Mouse (Mus musculus): Measurements from ENCODE around the gene Rps10. TPM values are rescaled to one million over a fixed set of nuclear protein-coding genes. Genes with fewer than 3 reads are reported as not detected.

The Rps10 gene
- polyA plus RNA-seq, 1 experiment from 2014 or later, result 483 TPM

DNA sequence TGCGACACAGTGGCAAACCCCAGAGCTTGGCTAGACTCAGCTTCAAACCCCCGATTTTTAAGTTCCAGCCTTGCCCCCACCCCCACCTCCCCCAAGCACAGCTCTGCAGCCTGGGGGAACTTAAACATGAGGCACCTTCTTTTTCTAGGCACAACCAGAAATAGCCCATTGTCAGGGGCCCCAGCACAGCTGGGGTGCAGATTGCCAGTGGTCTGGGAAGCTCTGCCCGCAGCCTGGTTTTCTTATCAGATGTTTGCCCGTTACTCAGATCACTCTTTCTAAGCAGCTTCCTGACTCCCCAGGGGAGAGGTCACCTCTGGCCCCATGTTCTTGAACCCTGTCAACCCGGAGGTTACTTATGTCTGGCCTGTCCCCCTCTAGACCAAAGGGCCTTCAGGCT is 19.9 kb upstream of the Rps10 start:
- peak overlapping the region; percentile 81 for H3K9ac ChIP-seq (replicated peaks)
- ATAC-seq (ENCODE audit: low FRiP score), result no peak
- peak overlapping the region; percentile 77 for H3K27ac ChIP-seq (replicated peaks)
- peak overlapping the region; percentile 73 for H3K4me2 ChIP-seq
- H3K4me3 ChIP-seq (replicated peaks), result peak overlapping the region; percentile 69
- no peaks in the 10 kb centered on the region for H3K9me3 ChIP-seq (replicated peaks)
- H3K4me1 ChIP-seq, result peaks cover 29% of the 10 kb centered on the region
- no peaks in the 10 kb centered on the region for H3K27me3 ChIP-seq (replicated peaks)
- no peaks in the 10 kb centered on the region for H3K36me3 ChIP-seq
- 23% methylated on average over 5 of the region's 5 CpGs for WGBS

DNA sequence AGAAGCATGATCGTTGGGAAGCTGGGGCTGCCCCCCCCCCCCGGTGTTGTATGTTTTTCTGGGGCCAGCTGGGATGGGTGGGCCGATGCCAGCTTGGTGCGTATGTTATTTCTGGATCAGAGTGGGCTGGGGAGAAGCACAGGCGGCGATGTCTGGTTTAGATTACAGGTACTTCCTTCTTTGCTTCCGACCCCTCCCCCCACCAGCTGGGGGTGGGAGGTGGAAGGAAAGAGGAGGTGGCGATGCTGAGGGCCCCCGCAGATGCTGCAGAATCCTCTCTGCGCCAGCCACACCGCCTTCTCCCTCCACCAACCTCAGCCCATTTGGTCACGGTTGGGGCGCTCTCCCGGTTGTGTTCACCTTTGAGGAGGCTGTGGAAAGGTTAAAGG is 19.5 kb upstream of the Rps10 start:
- Histone ChIP-seq H3K4me1 (peaks cover 29% of the 10 kb centered on the region), H3K9me3 (replicated peaks) (no peaks in the 10 kb centered on the region), H3K9ac (replicated peaks) (peak overlapping the region; percentile 81), H3K27ac (replicated peaks) (peak overlapping the region; percentile 77), H3K36me3 (no peaks in the 10 kb centered on the region), H3K4me3 (replicated peaks) (peak overlapping the region; percentile 69), H3K4me2 (peak overlapping the region; percentile 73), H3K27me3 (replicated peaks) (no peaks in the 10 kb centered on the region)
- peak; percentile 25 for ATAC-seq (ENCODE audit: low FRiP score)
- WGBS, result 3% methylated on average over 14 of the region's 14 CpGs

DNA sequence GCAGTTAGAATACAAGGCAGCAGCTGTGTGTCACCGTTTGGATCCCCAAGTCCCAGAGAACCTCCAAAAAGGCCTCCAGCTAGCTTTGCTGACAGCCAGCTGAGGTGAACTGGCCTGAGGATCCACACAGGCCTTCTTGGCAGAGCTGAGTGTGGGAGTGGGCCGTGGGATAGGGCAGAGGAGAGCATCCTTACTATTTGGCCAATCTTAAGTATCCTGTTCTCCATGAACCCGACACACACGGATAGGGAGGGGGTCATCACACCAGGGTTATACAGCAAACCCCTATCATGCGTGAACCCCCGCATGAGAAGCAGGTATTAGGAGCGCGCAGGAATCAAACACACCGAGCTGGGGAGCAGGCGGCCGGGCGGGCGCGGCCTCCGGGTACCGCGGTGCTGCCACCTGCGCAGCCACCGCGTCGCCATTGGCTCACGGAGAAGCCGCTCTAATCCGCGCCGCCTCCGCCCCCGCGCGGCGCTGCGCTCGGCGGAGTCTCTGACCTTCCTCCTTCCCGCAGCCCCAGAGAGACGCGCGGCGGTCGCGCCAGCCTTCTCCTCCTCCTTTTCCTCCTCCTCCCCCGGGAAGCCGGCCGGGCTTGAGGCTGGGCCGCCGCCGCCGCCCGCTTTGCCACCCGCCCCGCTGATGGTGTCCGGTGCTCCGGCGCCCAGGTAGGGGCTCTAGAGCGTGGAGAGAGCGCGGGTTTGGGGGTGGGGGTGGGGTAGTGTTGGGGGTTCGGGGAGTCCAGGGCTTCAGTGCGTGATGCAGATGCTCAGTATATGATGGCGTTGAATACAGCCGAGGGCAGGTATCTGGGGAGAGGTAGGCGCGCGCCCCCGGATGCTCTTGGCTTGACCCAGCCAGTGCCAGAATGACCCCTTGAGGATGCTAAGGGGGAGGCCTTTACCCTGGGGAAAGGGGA is 18.9 kb upstream of the Rps10 start, which contains the start of gene Pacsin1:
TSS of gene Pacsin1 (plus strand) at position 421 of the 922 bp plus-strand sequence.
- no peaks in the 10 kb centered on the region for H3K36me3 ChIP-seq
- H3K4me3 ChIP-seq (replicated peaks), result peak within 1 kb of the TSS; percentile 69
- peak within 1 kb of the TSS; percentile 77 for H3K27ac ChIP-seq (replicated peaks)
- no peaks in the 10 kb centered on the region for H3K27me3 ChIP-seq (replicated peaks)
- peak within 1 kb of the TSS; percentile 81 for H3K9ac ChIP-seq (replicated peaks)
- 1% methylated on average over 49 of the region's 65 CpGs for WGBS
- ATAC-seq (ENCODE audit: low FRiP score), result peak; percentile 89
- peaks cover 29% of the 10 kb centered on the region for H3K4me1 ChIP-seq
- H3K9me3 ChIP-seq (replicated peaks), result no peaks in the 10 kb centered on the region
- H3K4me2 ChIP-seq, result peak within 1 kb of the TSS; percentile 73

DNA sequence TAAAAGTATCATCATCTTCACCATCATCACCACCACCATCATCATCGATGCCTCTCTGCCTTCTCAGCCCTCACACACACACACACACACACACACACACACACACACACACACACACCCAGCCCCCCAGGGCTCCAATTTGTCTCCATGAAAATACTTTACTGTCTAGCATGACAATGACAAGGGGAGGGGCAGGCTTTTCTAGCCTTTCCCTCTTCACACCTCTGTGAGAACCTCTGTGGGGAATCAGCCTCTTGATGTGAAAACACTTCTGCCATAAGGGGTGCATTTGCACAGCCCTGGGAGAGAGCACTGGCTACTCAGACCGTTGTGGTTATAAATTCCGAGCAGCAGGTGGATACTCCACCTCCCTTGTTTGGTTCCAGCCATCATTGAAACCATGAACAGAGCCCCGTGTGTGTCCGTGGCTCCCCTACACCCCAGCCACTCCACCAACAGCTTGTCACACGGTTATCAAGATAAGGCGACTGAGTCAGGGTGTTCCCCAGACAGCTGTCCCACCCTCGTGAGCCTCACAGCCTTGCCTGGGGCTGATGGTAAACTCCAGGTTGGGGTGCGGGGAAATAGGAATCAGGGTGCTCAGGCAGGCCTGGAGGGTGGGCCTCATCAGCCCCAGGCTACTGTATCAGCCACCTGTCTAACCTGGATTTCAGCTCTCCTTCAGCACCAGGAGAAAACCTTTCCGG is 16.9 kb upstream of the Rps10 start:
- Histone ChIP-seq H3K36me3 (no peaks in the 10 kb centered on the region), H3K9me3 (replicated peaks) (no peaks in the 10 kb centered on the region), H3K27me3 (replicated peaks) (no peaks in the 10 kb centered on the region), H3K4me3 (replicated peaks) (no peak overlapping the region), H3K9ac (replicated peaks) (no peak overlapping the region), H3K4me1 (peaks cover 29% of the 10 kb centered on the region), H3K4me2 (no peak overlapping the region), H3K27ac (replicated peaks) (no peak overlapping the region)
- 59% methylated on average over 10 of the region's 10 CpGs for WGBS
- ATAC-seq (ENCODE audit: low FRiP score), result no peak

DNA sequence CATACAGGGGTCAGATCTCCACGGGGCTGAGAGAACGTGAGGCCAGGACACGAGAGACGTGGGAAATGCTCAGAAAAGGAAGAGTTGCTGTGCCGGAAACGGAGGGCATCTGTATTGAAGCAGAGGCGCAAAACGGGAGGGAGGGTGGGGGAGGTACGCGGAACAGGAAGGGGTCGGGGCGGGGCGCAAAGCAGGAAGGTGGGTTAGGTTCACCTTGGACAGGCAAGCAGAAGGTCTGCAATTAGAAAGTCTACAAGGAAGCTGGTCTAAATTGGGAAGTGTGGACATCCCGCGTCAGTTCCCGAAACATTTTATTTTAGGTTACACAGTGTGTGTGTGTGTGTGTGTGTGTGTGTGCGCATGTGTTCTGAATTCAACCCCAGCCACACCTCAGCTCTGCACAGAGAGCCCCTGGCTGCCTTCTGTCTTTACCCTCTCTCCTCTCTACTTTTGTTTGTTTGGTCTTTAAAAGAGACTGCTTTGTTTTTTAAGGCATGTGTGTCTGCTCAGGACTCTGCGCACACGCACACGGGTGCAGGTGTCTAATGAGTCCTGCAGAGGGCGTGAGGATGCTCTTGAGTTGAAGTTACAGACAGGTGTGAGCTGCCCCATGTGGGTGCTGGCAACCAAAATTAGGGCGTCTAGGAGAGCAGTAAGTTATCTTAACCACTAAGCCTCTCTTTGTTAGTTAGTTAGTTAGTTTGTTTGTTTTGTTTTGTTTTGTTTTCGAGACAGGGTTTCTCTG is 15.7 kb upstream of the Rps10 start:
- WGBS, result 85% methylated on average over 23 of the region's 23 CpGs
- Histone ChIP-seq H3K9ac (replicated peaks) (no peak overlapping the region), H3K4me2 (no peak overlapping the region), H3K27me3 (replicated peaks) (no peaks in the 10 kb centered on the region), H3K9me3 (replicated peaks) (no peaks in the 10 kb centered on the region), H3K27ac (replicated peaks) (no peak overlapping the region), H3K36me3 (no peaks in the 10 kb centered on the region), H3K4me1 (peaks cover 23% of the 10 kb centered on the region), H3K4me3 (replicated peaks) (no peak overlapping the region)
- no peak for ATAC-seq (ENCODE audit: low FRiP score)

DNA sequence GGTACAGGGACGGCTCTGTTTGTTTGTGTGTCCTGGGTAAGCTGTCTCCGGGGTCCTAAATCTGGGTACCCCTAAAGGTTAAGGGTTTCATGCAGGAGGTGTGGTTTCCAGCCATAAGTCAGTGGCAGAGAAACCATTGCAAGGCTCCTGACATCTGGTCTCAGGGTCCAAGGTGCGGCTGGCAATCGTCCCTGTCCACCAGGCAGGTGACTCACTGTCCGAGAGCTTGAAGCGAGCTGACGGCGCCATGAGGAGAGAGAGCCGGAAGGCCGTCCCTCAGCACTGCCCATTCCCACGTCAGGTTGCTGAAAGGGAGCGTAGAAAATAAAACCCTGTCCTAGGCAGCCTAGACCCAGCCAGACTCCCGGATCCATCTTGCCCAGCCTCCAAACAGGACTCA is 14.1 kb upstream of the Rps10 start:
- ATAC-seq (ENCODE audit: low FRiP score), result no peak
- Histone ChIP-seq H3K9me3 (replicated peaks) (no peaks in the 10 kb centered on the region), H3K4me3 (replicated peaks) (no peak overlapping the region), H3K36me3 (no peaks in the 10 kb centered on the region), H3K27me3 (replicated peaks) (no peaks in the 10 kb centered on the region), H3K9ac (replicated peaks) (no peak overlapping the region), H3K4me1 (peaks cover 7% of the 10 kb centered on the region), H3K4me2 (no peak overlapping the region), H3K27ac (replicated peaks) (no peak overlapping the region)
- WGBS, result 85% methylated on average over 13 of the region's 13 CpGs

DNA sequence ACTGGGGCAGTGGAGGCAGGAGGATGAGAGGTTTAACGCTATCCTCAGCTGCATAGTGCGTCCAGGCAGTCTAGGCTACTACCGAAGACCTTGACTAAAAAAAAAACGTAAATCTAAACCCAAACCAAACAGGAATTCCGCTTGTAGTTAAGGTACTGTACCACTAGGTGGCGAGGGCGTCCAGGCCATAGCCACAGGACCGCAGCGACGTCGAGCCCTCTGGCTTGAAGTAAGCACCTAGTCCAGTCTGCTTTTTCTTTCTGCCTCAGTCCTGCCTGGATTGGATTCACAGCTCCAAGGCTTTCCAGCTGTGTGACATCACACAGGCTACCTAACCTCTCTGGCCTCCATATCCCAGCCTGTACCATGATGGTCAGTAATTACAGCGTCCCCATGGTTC is 13.7 kb upstream of the Rps10 start:
- Histone ChIP-seq H3K4me2 (no peak overlapping the region), H3K9me3 (replicated peaks) (no peaks in the 10 kb centered on the region), H3K27me3 (replicated peaks) (no peaks in the 10 kb centered on the region), H3K4me3 (replicated peaks) (no peak overlapping the region), H3K36me3 (no peaks in the 10 kb centered on the region), H3K27ac (replicated peaks) (no peak overlapping the region), H3K4me1 (peaks cover 5% of the 10 kb centered on the region), H3K9ac (replicated peaks) (no peak overlapping the region)
- no peak for ATAC-seq (ENCODE audit: low FRiP score)
- 10% methylated on average over 12 of the region's 12 CpGs for WGBS

DNA sequence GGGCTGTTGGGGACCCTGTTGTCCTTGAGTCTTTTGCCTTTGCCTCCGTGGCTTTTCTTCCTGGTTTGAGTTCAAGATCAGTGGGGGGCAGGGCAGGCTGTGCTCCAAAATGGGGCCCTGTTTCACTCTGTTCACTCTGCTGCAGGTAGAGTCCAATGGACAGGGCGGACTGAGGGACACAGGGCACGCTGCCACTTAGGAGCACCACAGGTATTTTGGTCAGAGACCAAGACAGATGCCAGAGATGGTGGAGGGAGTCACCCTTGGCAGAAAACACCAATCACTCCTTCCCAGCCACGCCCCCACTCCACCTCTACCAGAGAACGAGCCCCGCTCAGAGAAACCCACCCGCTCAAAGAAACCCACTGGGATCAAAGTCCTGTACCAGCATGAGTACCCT is 9.3 kb upstream of the Rps10 start:
- no peak overlapping the region for H3K4me3 ChIP-seq (replicated peaks)
- no peak overlapping the region for H3K9ac ChIP-seq (replicated peaks)
- ATAC-seq (ENCODE audit: low FRiP score), result no peak
- no peak overlapping the region for H3K27ac ChIP-seq (replicated peaks)
- H3K4me1 ChIP-seq, result peaks cover 11% of the 10 kb centered on the region
- no peaks in the 10 kb centered on the region for H3K27me3 ChIP-seq (replicated peaks)
- no peaks in the 10 kb centered on the region for H3K9me3 ChIP-seq (replicated peaks)
- WGBS, result 43% methylated on average over 7 of the region's 7 CpGs
- H3K4me2 ChIP-seq, result no peak overlapping the region
- no peaks in the 10 kb centered on the region for H3K36me3 ChIP-seq

DNA sequence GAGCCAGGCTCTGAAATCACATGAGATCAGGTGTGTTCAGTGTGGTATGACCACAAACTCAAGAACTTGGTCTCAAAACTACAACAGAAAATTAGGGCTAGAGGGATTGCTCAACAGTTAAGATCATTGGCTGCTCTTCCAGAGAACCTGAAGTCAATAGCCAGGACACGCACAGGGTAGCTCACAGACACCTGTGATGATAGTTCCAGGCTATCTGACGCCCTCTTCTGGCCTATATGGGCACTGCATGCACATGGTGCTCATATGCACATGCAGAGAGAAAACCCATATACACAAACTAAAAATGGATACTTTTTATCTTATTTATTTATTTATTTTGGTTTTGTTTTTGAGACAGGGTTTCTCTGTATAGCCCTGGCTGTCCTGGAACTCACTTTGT is 8.1 kb upstream of the Rps10 start:
- Histone ChIP-seq H3K4me2 (no peak overlapping the region), H3K9me3 (replicated peaks) (no peaks in the 10 kb centered on the region), H3K36me3 (no peaks in the 10 kb centered on the region), H3K4me3 (replicated peaks) (no peak overlapping the region), H3K4me1 (peaks cover 11% of the 10 kb centered on the region), H3K9ac (replicated peaks) (no peak overlapping the region), H3K27ac (replicated peaks) (no peak overlapping the region), H3K27me3 (replicated peaks) (no peaks in the 10 kb centered on the region)
- 50% methylated on average over 2 of the region's 2 CpGs for WGBS
- no peak for ATAC-seq (ENCODE audit: low FRiP score)

DNA sequence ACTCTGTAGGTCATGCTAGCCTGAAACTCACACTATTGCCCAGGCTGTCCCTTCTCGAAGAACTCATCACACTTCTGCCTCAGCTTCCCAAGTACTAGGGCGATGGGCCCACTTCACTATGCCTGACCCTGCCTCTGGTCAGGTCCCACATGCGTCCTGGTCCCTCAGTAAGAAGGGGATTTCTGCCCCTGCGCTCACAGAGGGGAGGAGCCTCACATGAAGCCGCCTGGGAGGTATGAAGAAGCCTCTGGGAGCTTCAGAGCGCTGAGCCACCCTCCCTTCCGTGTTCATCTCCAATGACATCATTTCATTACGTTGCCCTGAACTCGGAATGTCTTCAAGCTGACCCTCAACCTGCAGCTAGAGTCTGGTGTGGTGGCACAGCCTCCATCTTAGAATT is 7.3 kb upstream of the Rps10 start:
- Histone ChIP-seq H3K9ac (replicated peaks) (no peak overlapping the region), H3K4me3 (replicated peaks) (no peak overlapping the region), H3K27me3 (replicated peaks) (no peaks in the 10 kb centered on the region), H3K4me1 (peaks cover 11% of the 10 kb centered on the region), H3K27ac (replicated peaks) (no peak overlapping the region), H3K9me3 (replicated peaks) (no peaks in the 10 kb centered on the region), H3K36me3 (no peaks in the 10 kb centered on the region), H3K4me2 (no peak overlapping the region)
- ATAC-seq (ENCODE audit: low FRiP score), result no peak
- 91% methylated on average over 9 of the region's 9 CpGs for WGBS

DNA sequence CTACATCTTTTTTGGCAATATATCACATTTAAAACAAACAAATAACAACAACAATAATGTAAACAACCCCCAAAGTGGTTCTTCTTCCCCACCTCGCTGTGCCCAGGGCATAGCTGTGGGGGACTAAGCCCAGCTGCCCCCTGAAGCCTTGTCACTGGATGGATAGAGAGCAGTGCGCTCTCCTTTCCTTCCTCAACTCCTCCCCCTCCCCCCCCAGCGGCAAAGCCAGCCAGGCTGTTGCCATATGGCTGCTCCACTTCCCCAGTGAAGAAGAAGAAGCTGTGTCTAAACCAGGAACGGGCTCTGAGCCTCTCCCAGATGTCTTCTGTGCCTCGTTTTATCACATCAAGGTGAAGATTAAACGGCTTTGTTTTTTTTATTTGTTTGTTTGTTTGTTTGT is 6.6 kb upstream of the Rps10 start:
- Histone ChIP-seq H3K4me3 (replicated peaks) (no peak overlapping the region), H3K9ac (replicated peaks) (no peak overlapping the region; the same call in 1 of the 2 replicates), H3K4me1 (peaks cover 11% of the 10 kb centered on the region), H3K36me3 (no peaks in the 10 kb centered on the region), H3K27ac (replicated peaks) (peak overlapping the region; percentile 80), H3K27me3 (replicated peaks) (no peaks in the 10 kb centered on the region), H3K4me2 (peak overlapping the region; percentile 35), H3K9me3 (replicated peaks) (no peaks in the 10 kb centered on the region)
- WGBS, result 24% methylated on average over 6 of the region's 6 CpGs
- ATAC-seq (ENCODE audit: low FRiP score), result peak; percentile 45; the same call in 1 of the 2 replicates
